Mouse (Mus musculus): ENCODE results near the gene Cacng8. TPM values are rescaled to one million over a fixed set of nuclear protein-coding genes. Genes with fewer than 3 reads are reported as not detected.
A peak's percentile ranks its signal among the peaks of the same experiment; 100 is the strongest.

Cacng8 gene
- total RNA-seq, 2 experiments from 2014 or later, result 2.5 to 3.3 TPM

- no peak for DNase-seq
These were observed 41.6 kb downstream of the Cacng8 start for GRCm38 (mm10) chr7:3432066-3432465.

GRCm38 (mm10) chr7:3437941-3438340, 47.5 kb downstream of the Cacng8 start:
- peak; percentile 58 for DNase-seq

GRCm38 (mm10) chr7:3439984-3440383, 49.5 kb downstream of the Cacng8 start:
- DNase-seq, result no peak

- no peak for DNase-seq
These were observed 50.0 kb downstream of the Cacng8 start for GRCm38 (mm10) chr7:3440526-3440925.

GRCm38 (mm10) chr7:3442476-3443062, 52.1 kb downstream of the Cacng8 start:
- DNase-seq, result no peak

- no peak for DNase-seq
These were observed 54.2 kb downstream of the Cacng8 start for GRCm38 (mm10) chr7:3444678-3445077.

- no peak for DNase-seq
These were observed 56.1 kb downstream of the Cacng8 start for GRCm38 (mm10) chr7:3446584-3446983.

- DNase-seq, result no peak
These were observed 56.5 kb downstream of the Cacng8 start for GRCm38 (mm10) chr7:3447026-3447425.

- DNase-seq, result peak; percentile 88
These were observed 58.4 kb downstream of the Cacng8 start for GRCm38 (mm10) chr7:3448737-3449454.

- no peak for DNase-seq
These were observed 60.2 kb downstream of the Cacng8 start for GRCm38 (mm10) chr7:3450671-3451070.

GRCm38 (mm10) chr7:3451161-3451560, 60.7 kb downstream of the Cacng8 start:
- peak; percentile 15 for DNase-seq

GRCm38 (mm10) chr7:3452821-3453485, 62.5 kb downstream of the Cacng8 start:
- DNase-seq, result no peak

- no peak for DNase-seq
These were observed 63.2 kb downstream of the Cacng8 start for GRCm38 (mm10) chr7:3453486-3454183.

- peak; percentile 10 for DNase-seq
These were observed 66.8 kb downstream of the Cacng8 start for GRCm38 (mm10) chr7:3457111-3457840.

- peak; percentile 61 for DNase-seq
These were observed 67.3 kb downstream of the Cacng8 start for GRCm38 (mm10) chr7:3457841-3458217.

- DNase-seq, result no peak
These were observed 69.8 kb downstream of the Cacng8 start for GRCm38 (mm10) chr7:3460261-3460660.

- no peak for DNase-seq
These were observed 72.8 kb downstream of the Cacng8 start for GRCm38 (mm10) chr7:3463306-3463705.

Small RNA genes within 50 kb of the gene (microRNA-seq; reads per million reads assigned to microRNA genes)
- gene Gm23450, result 52.2 reads per million, percentile 35 among the genes with 10 or more reads in this experiment

Other genes starting within 250 kb of the Cacng8 start
- gene AU018091, start 221.5 kb upstream of the Cacng8 start, total RNA-seq (2021), result not detected
- gene Nlrp12, start 140.9 kb upstream of the Cacng8 start, total RNA-seq (2021), result 1 to 10 TPM in 1 of 2 experiments, under 1 TPM in 1; 0.15 to 1.0 TPM
- 100 to 1,000 TPM; 110 to 126 TPM for gene Myadm, start 101.6 kb upstream of the Cacng8 start, total RNA-seq (2021)
- 1 to 10 TPM; 1.6 to 2.6 TPM for gene Prkcg, start 101.5 kb upstream of the Cacng8 start, total RNA-seq (2021)
- gene Cacng7, start 57.7 kb upstream of the Cacng8 start, total RNA-seq (2021), result 1 to 10 TPM; 8.8 to 9.4 TPM
- 1 to 10 TPM; 1.5 to 6.5 TPM for gene Cacng6, start 33.5 kb downstream of the Cacng8 start, total RNA-seq (2021)
- 1 to 10 TPM; 4.3 to 6.6 TPM for gene Tarm1, start 111.9 kb downstream of the Cacng8 start, total RNA-seq (2021)
- gene Oscar, start 225.5 kb downstream of the Cacng8 start, total RNA-seq (2021), result under 1 TPM; 0.58 to 0.72 TPM
- 1,000 to 10,000 TPM; 1,038 to 1,129 TPM for gene Ndufa3, start 226.7 kb downstream of the Cacng8 start, total RNA-seq (2021)
- 10 to 100 TPM; 24.1 to 26.4 TPM for gene Tfpt, start 239.2 kb downstream of the Cacng8 start, total RNA-seq (2021)
- gene Prpf31, start 239.3 kb downstream of the Cacng8 start, total RNA-seq (2021), result 10 to 100 TPM; 34.5 to 39.4 TPM